Mouse (Mus musculus): Measurements from ENCODE around the gene Lrrn3.

Gene Lrrn3

GRCm38 (mm10) chr12:41428806-41429205 is 57.4 kb downstream of the Lrrn3 start:
- no peak for DNase-seq (ENCODE audit: low read depth)

GRCm38 (mm10) chr12:41427464-41427863 is 58.8 kb downstream of the Lrrn3 start:
- no peak for DNase-seq (ENCODE audit: low read depth)

- no peak for DNase-seq (ENCODE audit: low read depth)
Observed at GRCm38 (mm10) chr12:41425101-41425679, 61.0 kb downstream of the Lrrn3 start.

- no peak for DNase-seq (ENCODE audit: low read depth)
Observed at GRCm38 (mm10) chr12:41417961-41418360, 68.3 kb downstream of the Lrrn3 start.

GRCm38 (mm10) chr12:41417099-41417498 is 69.1 kb downstream of the Lrrn3 start:
- no peak for DNase-seq (ENCODE audit: low read depth)

- DNase-seq (ENCODE audit: low read depth), result no peak
Observed at GRCm38 (mm10) chr12:41416635-41417034, 69.6 kb downstream of the Lrrn3 start.

GRCm38 (mm10) chr12:41409431-41409830 is 76.8 kb downstream of the Lrrn3 start:
- no peak for DNase-seq (ENCODE audit: low read depth)

- no peak for DNase-seq (ENCODE audit: low read depth)
Observed at GRCm38 (mm10) chr12:41401923-41402322, 84.3 kb downstream of the Lrrn3 start.

All from fibroblast of lung, adult 2 months (primary cell).